Mouse (Mus musculus): Measurements from ENCODE around the gene Atp1a4. TPM values are rescaled to one million over a fixed set of nuclear protein-coding genes. Genes with fewer than 3 reads are reported as not detected.

Atp1a4 gene
- polyA plus RNA-seq, 1 experiment from 2014 or later: 0.09 TPM

Other genes starting within 250 kb of the Atp1a4 start
- 12.8 and 16.0 TPM in 2 replicates for gene Vangl2, start 230.0 kb downstream of the Atp1a4 start, polyA plus RNA-seq (2016; fragmentation: Nextera tagmentation; extraction: Ambion mirVana)
- 0.09 TPM in 1 of 2 replicates, not detected in the other for gene Nhlh1, start 200.8 kb downstream of the Atp1a4 start, polyA plus RNA-seq (2016; fragmentation: Nextera tagmentation; extraction: Ambion mirVana)
- 188 and 218 TPM in 2 replicates for gene Copa, start 175.9 kb downstream of the Atp1a4 start, polyA plus RNA-seq (2016; fragmentation: Nextera tagmentation; extraction: Ambion mirVana)
- gene Ncstn, start 175.6 kb downstream of the Atp1a4 start, polyA plus RNA-seq (2016; fragmentation: Nextera tagmentation; extraction: Ambion mirVana): 107 and 124 TPM in 2 replicates
- 154 and 161 TPM in 2 replicates for gene Pex19, start 131.7 kb downstream of the Atp1a4 start, polyA plus RNA-seq (2016; fragmentation: Nextera tagmentation; extraction: Ambion mirVana)
- 110 and 125 TPM in 2 replicates for gene Dcaf8, start 110.3 kb downstream of the Atp1a4 start, polyA plus RNA-seq (2016; fragmentation: Nextera tagmentation; extraction: Ambion mirVana)
- gene Pea15a, start 51.6 kb downstream of the Atp1a4 start, polyA plus RNA-seq (2016; fragmentation: Nextera tagmentation; extraction: Ambion mirVana): 115 and 152 TPM in 2 replicates
- 225 and 307 TPM in 2 replicates for gene Casq1, start 38.5 kb downstream of the Atp1a4 start, polyA plus RNA-seq (2016; fragmentation: Nextera tagmentation; extraction: Ambion mirVana)
- 30.1 and 33.2 TPM in 2 replicates for gene Igsf8, start 3.2 kb upstream of the Atp1a4 start, polyA plus RNA-seq (2016; fragmentation: Nextera tagmentation; extraction: Ambion mirVana)
- gene Atp1a2, start 39.6 kb upstream of the Atp1a4 start, polyA plus RNA-seq (2016; fragmentation: Nextera tagmentation; extraction: Ambion mirVana): 8.7 and 22.5 TPM in 2 replicates
- gene Kcnj9, start 70.9 kb upstream of the Atp1a4 start, polyA plus RNA-seq (2016; fragmentation: Nextera tagmentation; extraction: Ambion mirVana): not detected in 2 replicates
- gene Kcnj10, start 82.8 kb upstream of the Atp1a4 start, polyA plus RNA-seq (2016; fragmentation: Nextera tagmentation; extraction: Ambion mirVana): 0.09 TPM in 1 of 2 replicates, not detected in the other
- gene Pigm, start 118.1 kb upstream of the Atp1a4 start, polyA plus RNA-seq (2016; fragmentation: Nextera tagmentation; extraction: Ambion mirVana): 8.0 and 8.6 TPM in 2 replicates
- 0.92 and 1.1 TPM in 2 replicates for gene Slamf9, start 216.9 kb upstream of the Atp1a4 start, polyA plus RNA-seq (2016; fragmentation: Nextera tagmentation; extraction: Ambion mirVana)
- gene Igsf9, start 223.4 kb upstream of the Atp1a4 start, polyA plus RNA-seq (2016; fragmentation: Nextera tagmentation; extraction: Ambion mirVana): 13.7 and 37.5 TPM in 2 replicates
- gene Tagln2, start 241.6 kb upstream of the Atp1a4 start, polyA plus RNA-seq (2016; fragmentation: Nextera tagmentation; extraction: Ambion mirVana): 276 and 315 TPM in 2 replicates

All from heart, embryonic 10.5 days (tissue).